Mouse (Mus musculus): ENCODE results near the gene Birc6.

Gene Birc6

GRCm38 (mm10) chr17:74711627-74712026 is 183.5 kb downstream of the Birc6 start:
- no peak for DNase-seq

GRCm38 (mm10) chr17:74715128-74715527 is 187.0 kb downstream of the Birc6 start:
- no peak for DNase-seq

GRCm38 (mm10) chr17:74715724-74716123 is 187.6 kb downstream of the Birc6 start:
- DNase-seq: no peak

- DNase-seq: no peak
Measured at GRCm38 (mm10) chr17:74716643-74717042, 188.5 kb downstream of the Birc6 start.

- DNase-seq: no peak
Measured at GRCm38 (mm10) chr17:74717091-74717617, 189.1 kb downstream of the Birc6 start.

GRCm38 (mm10) chr17:74717618-74718151 is 189.6 kb downstream of the Birc6 start, which contains the start of gene Ttc27:
TSS of gene Ttc27 (plus strand) at chr17:74717732.
- DNase-seq: peak; percentile 95

- no peak for DNase-seq
Measured at GRCm38 (mm10) chr17:74732872-74733271, 204.8 kb downstream of the Birc6 start.

GRCm38 (mm10) chr17:74735392-74735791 is 207.3 kb downstream of the Birc6 start:
- DNase-seq: no peak

GRCm38 (mm10) chr17:74749659-74750058 is 221.6 kb downstream of the Birc6 start:
- DNase-seq: no peak

- DNase-seq: no peak
Measured at GRCm38 (mm10) chr17:74751026-74751425, 222.9 kb downstream of the Birc6 start.
